Mouse (Mus musculus): Measurements from ENCODE around the gene Foxd1. TPM values are rescaled to one million over a fixed set of nuclear protein-coding genes. Genes with fewer than 3 reads are reported as not detected.

Gene Foxd1
- polyA plus RNA-seq, 2 experiments: under 0.01 TPM; not detected in 1

GRCm38 (mm10) chr13:98369046-98369445 is 15.0 kb downstream of the Foxd1 start:
- Histone ChIP-seq H3K27me3 (ENCODE audit: control insufficient read depth, insufficient read depth, low read length) (peaks cover 57% of the 10 kb centered on the region), H3K4me3 (ENCODE audit: insufficient read depth in 1 of 2, low read depth in 2 of 2, low read length in 2 of 2) (no peak overlapping the region), H3K4me1 (replicated peaks; ENCODE audit: control insufficient read depth in 2 of 2, insufficient read depth in 2 of 2, low read length in 1 of 2) (no peaks in the 10 kb centered on the region), H3K4me2 (ENCODE audit: low read depth) (no peak overlapping the region), H3K9ac (replicated peaks) (no peak overlapping the region), H3K27ac (no peak overlapping the region), H3K36me3 (replicated peaks; ENCODE audit: control insufficient read depth, insufficient read depth, low read depth) (no peaks in the 10 kb centered on the region), H3K9me3 (ENCODE audit: control insufficient read depth, low read length) (no peaks in the 10 kb centered on the region)
- no peak for TF ChIP-seq CTCF (IDR thresholded peaks at IDR 0.05; ENCODE audit: low read depth)
- TF ChIP-seq EP300 (IDR thresholded peaks at IDR 0.05; ENCODE audit: low read depth): no peak
- DNase-seq (ENCODE audit: low read depth in 3 of 3, low spot score in 3 of 3) (no peak), ATAC-seq (ENCODE audit: insufficient read depth) (no peak)
- WGBS (ENCODE audit: insufficient replicate concordance): 18% methylated on average over 6 of the region's 6 CpGs

GRCm38 (mm10) chr13:98374560-98374959 is 20.5 kb downstream of the Foxd1 start:
- Histone ChIP-seq H3K9ac (replicated peaks) (no peak overlapping the region), H3K4me3 (ENCODE audit: insufficient read depth in 1 of 2, low read depth in 2 of 2, low read length in 2 of 2) (no peak overlapping the region), H3K27ac (no peak overlapping the region), H3K9me3 (ENCODE audit: control insufficient read depth, low read length) (no peaks in the 10 kb centered on the region), H3K4me2 (ENCODE audit: low read depth) (no peak overlapping the region), H3K36me3 (replicated peaks; ENCODE audit: control insufficient read depth, insufficient read depth, low read depth) (no peaks in the 10 kb centered on the region), H3K27me3 (ENCODE audit: control insufficient read depth, insufficient read depth, low read length) (peaks cover 5% of the 10 kb centered on the region), H3K4me1 (replicated peaks; ENCODE audit: control insufficient read depth in 2 of 2, insufficient read depth in 2 of 2, low read length in 1 of 2) (no peaks in the 10 kb centered on the region)
- TF ChIP-seq EP300 (IDR thresholded peaks at IDR 0.05; ENCODE audit: low read depth) (no peak), CTCF (IDR thresholded peaks at IDR 0.05; ENCODE audit: low read depth) (no peak)
- ATAC-seq (ENCODE audit: insufficient read depth) (no peak), DNase-seq (ENCODE audit: low read depth in 3 of 3, low spot score in 3 of 3) (no peak)
- 50% methylated on average over 8 of the region's 8 CpGs for WGBS (ENCODE audit: insufficient replicate concordance)

GRCm38 (mm10) chr13:98374979-98375378 is 20.9 kb downstream of the Foxd1 start:
- Histone ChIP-seq H3K27ac (no peak overlapping the region), H3K36me3 (replicated peaks; ENCODE audit: control insufficient read depth, insufficient read depth, low read depth) (no peaks in the 10 kb centered on the region), H3K9ac (replicated peaks) (no peak overlapping the region), H3K4me3 (ENCODE audit: insufficient read depth in 1 of 2, low read depth in 2 of 2, low read length in 2 of 2) (no peak overlapping the region), H3K4me2 (ENCODE audit: low read depth) (no peak overlapping the region), H3K4me1 (replicated peaks; ENCODE audit: control insufficient read depth in 2 of 2, insufficient read depth in 2 of 2, low read length in 1 of 2) (no peaks in the 10 kb centered on the region), H3K27me3 (ENCODE audit: control insufficient read depth, insufficient read depth, low read length) (peaks cover under 1% of the 10 kb centered on the region), H3K9me3 (ENCODE audit: control insufficient read depth, low read length) (no peaks in the 10 kb centered on the region)
- TF ChIP-seq EP300 (IDR thresholded peaks at IDR 0.05; ENCODE audit: low read depth) (no peak), CTCF (IDR thresholded peaks at IDR 0.05; ENCODE audit: low read depth) (no peak)
- DNase-seq (ENCODE audit: low read depth in 3 of 3, low spot score in 3 of 3): no peak
- no peak for ATAC-seq (ENCODE audit: insufficient read depth)
- WGBS (ENCODE audit: insufficient replicate concordance): 36% methylated on average over 3 of the region's 3 CpGs

GRCm38 (mm10) chr13:98377746-98378145 is 23.7 kb downstream of the Foxd1 start:
- ATAC-seq (ENCODE audit: insufficient read depth) (no peak), DNase-seq (ENCODE audit: low read depth in 3 of 3, low spot score in 3 of 3) (no peak)
- no peaks in the 10 kb centered on the region for H3K36me3 ChIP-seq (replicated peaks; ENCODE audit: control insufficient read depth, insufficient read depth, low read depth)
- no peak overlapping the region for H3K9ac ChIP-seq (replicated peaks)
- H3K4me2 ChIP-seq (ENCODE audit: low read depth): no peak overlapping the region
- no peaks in the 10 kb centered on the region for H3K9me3 ChIP-seq (ENCODE audit: control insufficient read depth, low read length)
- TF ChIP-seq CTCF (IDR thresholded peaks at IDR 0.05; ENCODE audit: low read depth) (no peak), EP300 (IDR thresholded peaks at IDR 0.05; ENCODE audit: low read depth) (no peak)
- H3K4me1 ChIP-seq (replicated peaks; ENCODE audit: control insufficient read depth in 2 of 2, insufficient read depth in 2 of 2, low read length in 1 of 2): no peaks in the 10 kb centered on the region
- no peak overlapping the region for H3K4me3 ChIP-seq (ENCODE audit: insufficient read depth in 1 of 2, low read depth in 2 of 2, low read length in 2 of 2)
- WGBS (ENCODE audit: insufficient replicate concordance): 52% methylated on average over 3 of the region's 3 CpGs
- no peak overlapping the region for H3K27ac ChIP-seq
- no peaks in the 10 kb centered on the region for H3K27me3 ChIP-seq (ENCODE audit: control insufficient read depth, insufficient read depth, low read length)

GRCm38 (mm10) chr13:98382751-98383150 is 28.7 kb downstream of the Foxd1 start:
- H3K4me3 ChIP-seq (ENCODE audit: insufficient read depth in 1 of 2, low read depth in 2 of 2, low read length in 2 of 2): no peak overlapping the region
- no peak overlapping the region for H3K27ac ChIP-seq
- no peak overlapping the region for H3K4me2 ChIP-seq (ENCODE audit: low read depth)
- H3K27me3 ChIP-seq (ENCODE audit: control insufficient read depth, insufficient read depth, low read length): no peaks in the 10 kb centered on the region
- no peaks in the 10 kb centered on the region for H3K36me3 ChIP-seq (replicated peaks; ENCODE audit: control insufficient read depth, insufficient read depth, low read depth)
- no peak overlapping the region for H3K9ac ChIP-seq (replicated peaks)
- WGBS (ENCODE audit: insufficient replicate concordance): 60% methylated on average over 4 of the region's 4 CpGs
- no peak for TF ChIP-seq EP300 (IDR thresholded peaks at IDR 0.05; ENCODE audit: low read depth)
- no peak for TF ChIP-seq CTCF (IDR thresholded peaks at IDR 0.05; ENCODE audit: low read depth)
- no peak for ATAC-seq (ENCODE audit: insufficient read depth)
- no peak for DNase-seq (ENCODE audit: low read depth in 3 of 3, low spot score in 3 of 3)
- H3K4me1 ChIP-seq (replicated peaks; ENCODE audit: control insufficient read depth in 2 of 2, insufficient read depth in 2 of 2, low read length in 1 of 2): no peaks in the 10 kb centered on the region
- no peaks in the 10 kb centered on the region for H3K9me3 ChIP-seq (ENCODE audit: control insufficient read depth, low read length)

Data from liver, embryonic 14.5 days (tissue).